Mouse (Mus musculus) ZHBTc4 (cell line): ENCODE measurements around the gene Setx.
"Not testable (repeated sequence)": the region's sequence is repeated elsewhere in the genome, so short reads cannot be mapped to it uniquely, and the experiment has no call there.

Experiments used
- DNase-seq: peaks from one replicate; pipeline ENCODE4 v3.0.0-alpha.2; 2011; ENCODE audit warnings: low read depth, low spot score

Setx gene

GRCm38 (mm10) chr2:29123907-29124569 lies at the start of gene Setx:
Setx (plus strand) TSS chr2:29124181.
- peak; percentile 53 for DNase-seq

GRCm38 (mm10) chr2:29074676-29075075 lies 49.3 kb upstream of the Setx start:
- DNase-seq, result peak; percentile 29

GRCm38 (mm10) chr2:29075331-29076070 lies 48.5 kb upstream of the Setx start:
- DNase-seq, result peak; percentile 81

GRCm38 (mm10) chr2:29076226-29076625 lies 47.8 kb upstream of the Setx start:
- peak; percentile 26 for DNase-seq

GRCm38 (mm10) chr2:29081965-29082364 lies 42.0 kb upstream of the Setx start:
- no peak for DNase-seq

GRCm38 (mm10) chr2:29086026-29086425 lies 38.0 kb upstream of the Setx start:
- DNase-seq, result no peak

- not testable (repeated sequence) for DNase-seq
These were observed 34.7 kb upstream of the Setx start for GRCm38 (mm10) chr2:29089276-29089675.

GRCm38 (mm10) chr2:29095674-29096073 lies 28.3 kb upstream of the Setx start:
- no peak for DNase-seq

GRCm38 (mm10) chr2:29096751-29097150 lies 27.2 kb upstream of the Setx start:
- DNase-seq, result no peak

- peak; percentile 91 for DNase-seq
These were observed 26.5 kb upstream of the Setx start for GRCm38 (mm10) chr2:29097465-29097864.

- DNase-seq, result peak; percentile 81
These were observed 26.0 kb upstream of the Setx start for GRCm38 (mm10) chr2:29097955-29098354.

GRCm38 (mm10) chr2:29098786-29099185 lies 25.2 kb upstream of the Setx start:
- peak; percentile 84 for DNase-seq

- peak; percentile 90 for DNase-seq
These were observed 24.3 kb upstream of the Setx start for GRCm38 (mm10) chr2:29099646-29100045.

- peak; percentile 83 for DNase-seq
These were observed 23.0 kb upstream of the Setx start for GRCm38 (mm10) chr2:29100822-29101534.

- DNase-seq, result peak; percentile 71
These were observed 21.3 kb upstream of the Setx start for GRCm38 (mm10) chr2:29102416-29103377.

GRCm38 (mm10) chr2:29120969-29121368 lies 3.0 kb upstream of the Setx start:
- peak; percentile 91 for DNase-seq

- peak; percentile 94 for DNase-seq
These were observed 1.5 kb upstream of the Setx start for GRCm38 (mm10) chr2:29122446-29122845.

GRCm38 (mm10) chr2:29124571-29124935 lies 572 bp downstream of the Setx start:
- no peak for DNase-seq

- peak; percentile 100 for DNase-seq
These were observed 1.1 kb downstream of the Setx start for GRCm38 (mm10) chr2:29124936-29125701.

- no peak for DNase-seq
These were observed 6.3 kb downstream of the Setx start for GRCm38 (mm10) chr2:29130118-29130899.
